Mouse (Mus musculus): ENCODE data around the gene Dlgap1. TPM values are rescaled to one million over a fixed set of nuclear protein-coding genes. Genes with fewer than 3 reads are reported as not detected.

Dlgap1 gene
- polyA plus RNA-seq, 1 experiment from 2014 or later: 11.6 TPM

DNA sequence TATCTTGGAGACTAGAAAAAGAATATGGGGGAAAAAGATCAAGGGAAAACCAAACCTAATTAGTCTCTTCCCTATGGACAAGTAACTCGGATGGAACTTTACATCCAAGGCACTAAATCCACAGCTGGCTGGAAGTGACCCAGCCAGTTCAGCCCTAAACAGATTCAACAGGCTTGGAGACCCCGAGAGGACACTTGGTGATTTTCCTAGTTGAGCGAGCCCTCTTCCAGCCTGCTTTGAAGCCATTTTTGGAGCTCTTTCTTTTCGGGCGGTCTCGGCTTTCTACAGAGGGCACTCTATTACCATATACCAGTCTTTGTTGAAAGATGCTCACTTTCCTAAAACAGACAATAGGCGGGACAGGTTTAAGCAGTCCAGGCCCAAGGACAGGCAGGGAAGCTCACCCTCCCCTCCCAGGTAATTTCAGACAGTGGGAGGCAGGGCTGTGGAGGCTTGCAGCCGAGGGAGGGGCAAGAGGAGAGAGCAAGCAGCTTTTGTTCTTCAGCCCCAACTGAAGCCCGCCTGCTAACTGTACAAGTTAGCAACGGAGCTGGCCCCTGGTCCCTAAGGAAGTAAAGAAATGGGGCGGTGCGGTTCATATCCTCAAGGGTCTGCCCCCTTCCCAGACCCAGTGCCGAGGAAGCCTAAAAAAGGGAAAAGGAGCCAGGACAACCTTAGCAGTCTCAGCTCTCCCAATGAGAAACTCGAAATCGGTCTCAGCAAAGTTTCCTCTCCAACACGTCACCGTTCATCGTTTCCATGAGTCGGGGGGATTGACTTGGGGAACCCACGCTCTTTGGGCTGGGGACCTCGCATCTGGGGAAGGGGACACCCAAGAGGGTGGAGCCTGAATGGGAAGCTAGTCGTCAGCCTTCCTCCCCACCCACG lies 879.9 kb downstream of the Dlgap1 start:
- Histone ChIP-seq H3K9ac (ENCODE audit: low read length) (peak overlapping the region; percentile 75), H3K27me3 (replicated peaks; ENCODE audit: control insufficient read depth, insufficient read depth, low read length) (no peaks in the 10 kb centered on the region; the same call in 1 of the 2 replicates), H3K9me3 (replicated peaks; ENCODE audit: control insufficient read depth, low read length) (no peaks in the 10 kb centered on the region), H3K36me3 (ENCODE audit: control insufficient read depth, insufficient read depth, low read length) (no peaks in the 10 kb centered on the region), H3K4me2 (ENCODE audit: low read length) (peak overlapping the region; percentile 96), H3K27ac (ENCODE audit: low read depth, low read length) (peak overlapping the region; percentile 72), H3K4me3 (ENCODE audit: low read depth, low read length) (peak overlapping the region; percentile 57), H3K4me1 (ENCODE audit: control insufficient read depth, insufficient read depth, low read length) (peaks cover 18% of the 10 kb centered on the region)
- ATAC-seq (no peak), DNase-seq (ENCODE audit: low spot score) (peak; percentile 52)
- under 1% methylated on average over 23 of the region's 23 CpGs for WGBS

DNA sequence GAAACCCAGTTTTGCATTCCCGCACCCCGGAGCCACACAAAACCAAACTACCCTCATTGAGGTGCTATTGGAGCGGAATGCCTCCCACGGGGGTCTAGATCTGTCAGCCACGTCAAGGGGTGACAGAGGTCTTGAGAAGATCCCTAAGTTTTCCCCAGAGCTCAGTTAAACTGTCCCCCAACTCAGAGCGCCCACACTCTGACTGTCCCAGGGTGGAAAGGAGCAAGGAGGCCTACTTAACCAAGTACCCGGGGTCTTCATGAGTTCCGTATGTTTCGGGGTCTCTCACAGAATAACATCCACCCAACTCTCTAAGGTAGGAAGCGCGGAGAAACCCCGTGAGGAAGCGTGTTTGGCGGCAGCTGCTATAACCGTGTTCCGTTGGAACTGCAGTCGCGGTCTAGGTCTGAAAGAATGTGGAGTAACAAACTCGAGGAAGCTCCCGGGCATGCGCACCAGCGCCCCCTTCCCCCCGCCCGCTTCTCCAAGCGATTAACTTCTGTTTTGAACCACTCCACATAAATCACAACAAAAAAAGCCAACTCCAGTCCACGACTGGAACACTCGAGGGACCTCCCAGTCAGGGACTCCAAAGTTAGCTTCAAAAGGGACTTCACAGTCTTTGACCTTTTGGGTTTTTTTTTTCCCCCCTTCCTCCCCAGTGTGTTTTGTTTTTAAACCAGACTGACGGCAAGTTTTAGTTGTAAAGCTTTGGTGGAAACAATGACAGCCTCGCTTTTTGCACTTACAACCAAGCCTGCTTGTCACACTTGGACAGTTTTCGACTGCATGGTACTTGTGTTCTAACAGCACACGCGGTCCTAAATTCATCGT lies 880.7 kb downstream of the Dlgap1 start:
- WGBS: 0% methylated on average over 33 of the region's 33 CpGs
- Histone ChIP-seq H3K27ac (ENCODE audit: low read depth, low read length) (peak overlapping the region; percentile 72), H3K9me3 (replicated peaks; ENCODE audit: control insufficient read depth, low read length) (no peaks in the 10 kb centered on the region), H3K27me3 (replicated peaks; ENCODE audit: control insufficient read depth, insufficient read depth, low read length) (no peaks in the 10 kb centered on the region; the same call in 1 of the 2 replicates), H3K36me3 (ENCODE audit: control insufficient read depth, insufficient read depth, low read length) (no peaks in the 10 kb centered on the region), H3K4me3 (ENCODE audit: low read depth, low read length) (peak overlapping the region; percentile 57), H3K4me2 (ENCODE audit: low read length) (peak overlapping the region; percentile 96), H3K9ac (ENCODE audit: low read length) (peak overlapping the region; percentile 75), H3K4me1 (ENCODE audit: control insufficient read depth, insufficient read depth, low read length) (peaks cover 18% of the 10 kb centered on the region)
- ATAC-seq (no peak), DNase-seq (ENCODE audit: low spot score) (peak; percentile 83)

DNA sequence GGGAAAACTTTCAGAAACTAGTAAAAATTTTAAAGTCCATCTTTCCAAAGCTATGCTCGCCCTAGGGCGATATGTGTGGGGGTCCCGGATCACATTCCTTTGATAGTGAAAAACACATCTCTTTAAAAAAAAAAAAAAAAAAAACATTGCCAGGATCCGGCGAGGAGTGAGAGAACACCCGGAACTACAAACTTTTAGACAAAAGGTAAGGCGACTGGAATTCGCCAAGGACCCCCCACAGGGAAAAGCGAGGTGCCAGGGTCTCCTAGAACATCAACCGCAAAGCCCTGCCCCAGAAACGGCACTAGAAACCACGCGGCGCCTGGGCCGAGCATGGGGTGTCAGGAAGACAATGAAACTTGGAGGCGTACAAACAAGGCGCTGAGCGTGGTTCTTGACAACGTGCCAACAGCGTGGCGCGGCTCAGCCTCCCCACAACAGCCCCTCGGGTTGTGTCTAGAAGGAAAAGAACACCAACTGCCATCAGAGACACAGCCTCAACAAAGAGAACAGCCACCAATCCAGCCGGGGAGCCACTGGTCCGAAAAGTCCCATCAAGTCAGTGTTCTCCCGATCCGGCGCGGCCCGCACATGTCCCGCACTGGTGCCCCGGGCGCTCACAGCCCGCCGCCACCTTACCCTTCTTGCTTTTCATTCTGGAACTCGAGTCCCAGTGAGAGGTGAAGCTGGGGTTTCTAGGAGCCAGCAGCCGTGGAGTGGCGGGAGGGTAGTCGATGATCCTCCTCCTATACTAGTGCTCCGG lies 881.5 kb downstream of the Dlgap1 start:
- Histone ChIP-seq H3K4me3 (ENCODE audit: low read depth, low read length) (peak overlapping the region; percentile 57), H3K36me3 (ENCODE audit: control insufficient read depth, insufficient read depth, low read length) (no peaks in the 10 kb centered on the region), H3K9ac (ENCODE audit: low read length) (peak overlapping the region; percentile 75), H3K9me3 (replicated peaks; ENCODE audit: control insufficient read depth, low read length) (no peaks in the 10 kb centered on the region), H3K4me2 (ENCODE audit: low read length) (peak overlapping the region; percentile 96), H3K27ac (ENCODE audit: low read depth, low read length) (peak overlapping the region; percentile 72), H3K27me3 (replicated peaks; ENCODE audit: control insufficient read depth, insufficient read depth, low read length) (no peaks in the 10 kb centered on the region; the same call in 1 of the 2 replicates), H3K4me1 (ENCODE audit: control insufficient read depth, insufficient read depth, low read length) (peaks cover 12% of the 10 kb centered on the region)
- ATAC-seq (peak; percentile 17), DNase-seq (ENCODE audit: low spot score) (peak; percentile 72)
- under 1% methylated on average over 40 of the region's 40 CpGs for WGBS

DNA sequence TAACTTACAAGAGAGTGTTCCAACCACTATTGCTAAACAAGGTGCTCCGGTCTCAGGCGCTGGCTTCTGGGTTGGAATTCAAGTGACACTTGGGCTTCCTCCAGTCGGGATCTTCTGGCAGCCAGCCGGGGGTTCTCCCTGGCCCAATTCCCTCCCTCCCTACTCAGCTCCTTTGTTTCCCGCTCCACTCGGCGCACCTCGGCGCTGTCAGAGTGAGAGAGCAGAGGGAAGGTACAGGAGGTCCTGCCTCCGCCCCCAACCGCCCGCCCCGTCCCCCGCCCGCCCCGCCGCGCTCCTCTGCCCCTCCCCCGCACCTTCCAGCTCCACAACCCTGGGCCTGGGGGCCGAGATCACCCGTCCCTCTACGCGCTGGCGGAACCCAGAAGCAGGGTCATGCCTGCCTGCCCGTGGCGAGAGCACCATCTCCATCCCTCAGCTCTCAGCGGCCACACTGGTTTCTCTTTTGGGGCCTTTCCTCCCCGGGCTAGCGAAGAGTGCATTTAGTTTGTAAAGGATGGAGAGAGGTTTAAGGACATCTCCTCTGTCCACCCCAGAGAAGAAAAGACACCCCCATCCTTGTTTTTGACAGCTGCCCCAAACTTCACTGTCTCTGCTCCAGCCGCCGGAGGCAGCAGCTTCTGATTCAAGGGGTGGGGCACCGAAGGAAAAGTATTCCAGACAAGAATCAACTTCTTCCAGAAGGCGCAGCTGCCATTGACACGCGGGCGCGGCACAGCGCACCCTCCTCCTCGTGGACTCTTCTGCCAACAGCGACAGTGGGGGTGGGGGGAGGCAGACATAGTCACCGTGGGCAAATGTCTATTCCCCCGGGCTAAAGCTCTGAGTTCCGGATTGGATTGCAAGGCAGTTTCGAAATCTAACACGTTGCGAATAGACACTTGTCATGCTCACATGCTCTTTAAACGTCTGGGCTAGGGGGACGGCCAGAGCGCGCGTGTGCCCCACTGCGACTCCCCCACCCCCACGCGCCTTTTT lies 882.4 kb downstream of the Dlgap1 start:
- Histone ChIP-seq H3K4me1 (ENCODE audit: control insufficient read depth, insufficient read depth, low read length) (peaks cover 12% of the 10 kb centered on the region), H3K27ac (ENCODE audit: low read depth, low read length) (peak overlapping the region; percentile 72), H3K9ac (ENCODE audit: low read length) (peak overlapping the region; percentile 75), H3K36me3 (ENCODE audit: control insufficient read depth, insufficient read depth, low read length) (no peaks in the 10 kb centered on the region), H3K4me2 (ENCODE audit: low read length) (peak overlapping the region; percentile 96), H3K4me3 (ENCODE audit: low read depth, low read length) (peak overlapping the region; percentile 57), H3K27me3 (replicated peaks; ENCODE audit: control insufficient read depth, insufficient read depth, low read length) (no peaks in the 10 kb centered on the region; the same call in 1 of the 2 replicates), H3K9me3 (replicated peaks; ENCODE audit: control insufficient read depth, low read length) (no peaks in the 10 kb centered on the region)
- peak; percentile 71 for DNase-seq (ENCODE audit: low spot score)
- peak; percentile 54 for ATAC-seq
- WGBS: under 1% methylated on average over 54 of the region's 54 CpGs

DNA sequence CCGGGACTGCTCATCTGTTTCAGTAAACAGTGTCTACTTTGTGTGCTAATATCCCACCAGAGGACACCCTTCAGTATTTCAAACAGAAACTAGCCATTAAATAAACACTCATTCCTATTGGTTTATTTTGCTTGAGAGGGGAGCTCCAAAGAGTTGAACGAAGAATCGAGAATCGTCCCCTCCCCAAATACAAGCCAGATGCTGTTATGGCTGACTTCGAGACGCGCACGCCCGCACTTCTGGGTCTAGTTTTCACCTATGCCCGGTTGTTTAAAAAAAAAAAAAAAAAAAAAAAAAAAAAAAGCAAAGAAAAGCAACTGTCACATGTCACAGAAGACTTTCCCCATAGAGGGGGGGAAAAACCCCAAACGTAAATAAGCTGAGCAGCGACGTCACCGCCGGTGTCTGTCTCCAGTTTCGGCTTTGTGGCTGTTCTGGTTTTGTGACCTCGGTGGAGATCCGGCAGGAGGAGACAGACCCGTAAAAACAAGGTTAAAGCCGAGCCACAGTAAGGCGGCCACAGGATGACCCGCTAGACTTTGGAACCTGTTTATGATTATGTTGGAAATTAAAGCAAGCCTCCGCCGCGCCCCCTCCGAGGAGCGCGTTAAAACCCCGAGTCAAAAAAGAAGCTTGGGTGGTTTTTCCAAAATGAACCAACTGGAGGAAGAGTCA lies 883.3 kb downstream of the Dlgap1 start:
- peak overlapping the region; percentile 96 for H3K4me2 ChIP-seq (ENCODE audit: low read length)
- no peak for ATAC-seq
- WGBS: under 1% methylated on average over 29 of the region's 29 CpGs
- H3K9me3 ChIP-seq (replicated peaks; ENCODE audit: control insufficient read depth, low read length): no peaks in the 10 kb centered on the region
- H3K4me3 ChIP-seq (ENCODE audit: low read depth, low read length): peak overlapping the region; percentile 57
- H3K27me3 ChIP-seq (replicated peaks; ENCODE audit: control insufficient read depth, insufficient read depth, low read length): no peaks in the 10 kb centered on the region; the same call in 1 of the 2 replicates
- H3K36me3 ChIP-seq (ENCODE audit: control insufficient read depth, insufficient read depth, low read length): no peaks in the 10 kb centered on the region
- peaks cover 12% of the 10 kb centered on the region for H3K4me1 ChIP-seq (ENCODE audit: control insufficient read depth, insufficient read depth, low read length)
- H3K9ac ChIP-seq (ENCODE audit: low read length): peak overlapping the region; percentile 75
- peak; percentile 55 for DNase-seq (ENCODE audit: low spot score)
- peak overlapping the region; percentile 78 for H3K27ac ChIP-seq (ENCODE audit: low read depth, low read length)

DNA sequence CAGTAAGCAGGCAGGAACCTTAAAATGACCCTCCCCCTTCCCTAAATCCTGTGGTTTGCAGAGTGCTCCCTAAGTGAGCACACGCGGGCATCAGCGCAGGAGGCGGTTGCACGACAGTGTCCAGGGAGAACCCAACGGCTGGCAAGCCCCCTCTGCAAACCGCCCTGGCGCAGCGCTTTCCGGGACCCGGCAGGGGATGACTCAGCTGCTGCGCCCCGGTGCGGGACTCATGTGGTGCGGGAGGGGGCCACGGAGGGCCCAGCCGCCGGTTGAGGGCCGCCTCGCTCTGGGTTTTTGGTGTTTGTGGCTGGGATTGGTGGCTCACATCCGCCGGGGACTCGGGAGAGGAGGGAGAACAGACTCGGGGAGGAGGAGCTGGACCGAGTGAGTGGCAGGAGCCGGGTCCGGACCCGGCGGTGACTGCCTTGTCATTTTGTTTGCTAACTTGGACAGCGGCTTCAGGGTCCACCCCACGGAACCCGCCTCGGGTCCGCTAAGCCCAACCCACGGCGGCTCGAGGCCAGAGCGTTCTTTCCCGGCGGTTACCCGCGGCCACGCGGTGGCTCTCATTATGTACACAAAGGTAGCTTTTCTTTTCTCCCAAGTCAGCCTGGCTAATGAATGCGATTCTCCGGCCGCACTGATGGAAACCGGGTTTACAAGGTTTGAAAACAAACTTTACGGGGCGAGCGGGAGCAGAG lies 884.0 kb downstream of the Dlgap1 start:
- peak overlapping the region; percentile 57 for H3K4me3 ChIP-seq (ENCODE audit: low read depth, low read length)
- no peaks in the 10 kb centered on the region for H3K36me3 ChIP-seq (ENCODE audit: control insufficient read depth, insufficient read depth, low read length)
- under 1% methylated on average over 51 of the region's 51 CpGs for WGBS
- H3K4me1 ChIP-seq (ENCODE audit: control insufficient read depth, insufficient read depth, low read length): peaks cover 12% of the 10 kb centered on the region
- ATAC-seq (peak; percentile 56), DNase-seq (ENCODE audit: low spot score) (peak; percentile 74)
- peak overlapping the region; percentile 78 for H3K27ac ChIP-seq (ENCODE audit: low read depth, low read length)
- no peaks in the 10 kb centered on the region for H3K9me3 ChIP-seq (replicated peaks; ENCODE audit: control insufficient read depth, low read length)
- H3K27me3 ChIP-seq (replicated peaks; ENCODE audit: control insufficient read depth, insufficient read depth, low read length): no peaks in the 10 kb centered on the region; the same call in 1 of the 2 replicates
- H3K9ac ChIP-seq (ENCODE audit: low read length): peak overlapping the region; percentile 75
- H3K4me2 ChIP-seq (ENCODE audit: low read length): peak overlapping the region; percentile 96

DNA sequence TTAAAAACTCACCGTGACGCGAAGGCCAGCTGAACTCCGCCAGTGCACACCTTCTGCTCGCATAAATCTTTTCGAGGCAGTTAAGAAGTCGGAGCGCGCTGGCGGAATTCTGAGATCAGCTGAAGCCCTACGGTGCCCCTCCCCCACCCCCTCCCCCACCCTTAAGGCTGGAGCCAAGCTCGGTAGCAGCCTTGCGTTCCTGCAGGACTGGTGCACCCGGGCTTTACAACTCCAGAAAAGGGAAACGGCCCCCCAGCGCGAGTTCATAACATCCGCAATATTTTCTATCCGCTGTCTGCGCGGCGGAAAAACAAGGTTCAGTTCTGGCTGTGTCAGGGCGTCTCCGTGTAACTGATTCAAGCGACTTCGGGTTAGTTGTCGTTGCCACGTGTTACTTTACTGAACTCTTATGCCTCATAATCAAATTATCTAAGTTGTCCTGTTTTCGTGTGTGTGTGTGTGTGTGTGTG lies 884.6 kb downstream of the Dlgap1 start, which contains the start of gene Tgif1:
Gene Tgif1 (minus strand): TSS at position 111 of the 470 bp plus-strand sequence.
- peak within 1 kb of the TSS; percentile 75 for H3K9ac ChIP-seq (ENCODE audit: low read length)
- under 1% methylated on average over 29 of the region's 29 CpGs for WGBS
- DNase-seq (ENCODE audit: low spot score) (peak; percentile 62), ATAC-seq (peak; percentile 22)
- H3K27me3 ChIP-seq (replicated peaks; ENCODE audit: control insufficient read depth, insufficient read depth, low read length): no peaks in the 10 kb centered on the region; the same call in 1 of the 2 replicates
- H3K4me1 ChIP-seq (ENCODE audit: control insufficient read depth, insufficient read depth, low read length): peaks cover 11% of the 10 kb centered on the region
- peak within 1 kb of the TSS; percentile 78 for H3K27ac ChIP-seq (ENCODE audit: low read depth, low read length)
- peak within 1 kb of the TSS; percentile 57 for H3K4me3 ChIP-seq (ENCODE audit: low read depth, low read length)
- H3K4me2 ChIP-seq (ENCODE audit: low read length): peak within 1 kb of the TSS; percentile 96
- H3K9me3 ChIP-seq (replicated peaks; ENCODE audit: control insufficient read depth, low read length): no peaks in the 10 kb centered on the region
- H3K36me3 ChIP-seq (ENCODE audit: control insufficient read depth, insufficient read depth, low read length): no peaks in the 10 kb centered on the region
